Mouse (Mus musculus): ENCODE data around the gene Rd3. TPM values are rescaled to one million over a fixed set of nuclear protein-coding genes. Genes with fewer than 3 reads are reported as not detected.

Rd3 gene
- polyA plus RNA-seq, 1 experiment from 2014 or later = 3.7 TPM

DNA sequence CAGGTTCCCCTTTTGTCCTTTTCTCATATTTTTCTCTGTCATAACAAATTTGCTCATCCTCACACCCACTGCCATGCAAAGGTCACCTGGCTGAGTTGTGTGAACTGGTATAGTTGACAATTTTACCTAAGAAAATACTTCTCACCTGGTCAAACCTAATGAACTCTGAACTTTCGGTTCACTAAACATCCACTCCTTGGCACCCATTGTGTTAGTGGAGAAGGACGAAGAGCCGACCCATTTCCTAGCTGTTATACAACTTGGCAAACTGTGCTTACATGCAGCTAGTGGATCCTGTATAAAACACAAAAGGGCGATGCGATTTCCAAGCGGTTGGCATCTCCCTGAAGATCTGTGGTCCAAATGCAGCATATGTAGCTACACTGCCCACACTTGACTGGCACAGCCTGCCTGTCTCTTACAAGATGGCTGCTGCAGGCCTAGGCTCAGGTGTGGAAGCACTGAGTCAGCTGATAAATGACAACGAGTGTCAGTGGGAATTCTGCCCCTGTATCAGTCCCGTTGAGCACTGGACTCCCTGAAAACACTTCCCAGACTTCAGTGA, 19.5 kb downstream of the Rd3 start:
- no peaks in the 10 kb centered on the region for H3K9me3 ChIP-seq (ENCODE audit: low read length)
- H3K4me2 ChIP-seq (replicated peaks; ENCODE audit: low read depth, low read length) = no peak overlapping the region
- no peaks in the 10 kb centered on the region for H3K4me1 ChIP-seq (ENCODE audit: insufficient read depth, low read depth, low read length)
- TF ChIP-seq CTCF (IDR thresholded peaks at IDR 0.05) (no peak), EP300 (IDR thresholded peaks at IDR 0.05) (no peak)
- no peak overlapping the region for H3K4me3 ChIP-seq (ENCODE audit: low read depth, low read length)
- H3K36me3 ChIP-seq (ENCODE audit: insufficient read depth, low read length) = peaks cover 4% of the 10 kb centered on the region; the same call in 1 of the 2 replicates
- H3K27ac ChIP-seq (ENCODE audit: low read length) = no peak overlapping the region
- no peak for ATAC-seq
- no peaks in the 10 kb centered on the region for H3K27me3 ChIP-seq (replicated peaks; ENCODE audit: insufficient read depth, low read length)
- no peak overlapping the region for H3K9ac ChIP-seq (replicated peaks; ENCODE audit: low read depth)
- no peak for DNase-seq (ENCODE audit: low spot score)
- 88% methylated on average over 8 of the region's 8 CpGs for WGBS

DNA sequence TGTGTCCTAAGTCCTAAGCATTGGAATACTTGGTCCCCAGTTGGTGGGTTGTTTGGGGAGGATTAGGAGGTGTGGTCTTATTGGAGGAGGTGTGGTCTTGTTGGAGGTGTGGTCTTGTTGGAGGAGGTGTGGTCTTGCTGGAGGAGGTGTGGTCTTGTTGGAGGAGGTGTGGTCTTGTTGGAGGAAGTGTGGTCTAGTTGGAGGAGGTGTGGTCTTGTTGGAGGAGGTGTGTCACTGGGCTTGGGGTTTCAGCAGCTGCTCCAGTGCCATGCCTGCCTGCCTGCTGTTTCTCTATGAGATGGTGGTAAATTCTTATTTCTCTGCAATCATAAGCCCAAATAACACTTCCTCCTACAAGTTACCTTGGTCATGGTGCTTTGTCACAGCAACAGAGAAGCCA, 21.9 kb downstream of the Rd3 start:
- H3K9ac ChIP-seq (replicated peaks; ENCODE audit: low read depth) = no peak overlapping the region
- H3K4me3 ChIP-seq (ENCODE audit: low read depth, low read length) = no peak overlapping the region
- H3K27ac ChIP-seq (ENCODE audit: low read length) = no peak overlapping the region
- no peaks in the 10 kb centered on the region for H3K4me1 ChIP-seq (ENCODE audit: insufficient read depth, low read depth, low read length)
- DNase-seq (ENCODE audit: low spot score) (peak; percentile 15), ATAC-seq (no peak)
- TF ChIP-seq EP300 (IDR thresholded peaks at IDR 0.05) (no peak), CTCF (IDR thresholded peaks at IDR 0.05) (no peak)
- no peaks in the 10 kb centered on the region for H3K9me3 ChIP-seq (ENCODE audit: low read length)
- no peak overlapping the region for H3K4me2 ChIP-seq (replicated peaks; ENCODE audit: low read depth, low read length)
- H3K36me3 ChIP-seq (ENCODE audit: insufficient read depth, low read length) = peaks cover 4% of the 10 kb centered on the region; the same call in 1 of the 2 replicates
- no peaks in the 10 kb centered on the region for H3K27me3 ChIP-seq (replicated peaks; ENCODE audit: insufficient read depth, low read length)

Small RNA genes lying within 50 kb of the gene (microRNA-seq; reads per million reads assigned to microRNA genes)
- gene Mir3473c = not detected

Other genes with a start within 250 kb of the Rd3 start
- gene Nek2, start 155.9 kb upstream of the Rd3 start, polyA plus RNA-seq (2015; fragmentation: Nextera tagmentation; extraction: Ambion mirVana) = 4.8 and 5.9 TPM in 2 replicates
- 5.2 and 5.6 TPM in 2 replicates for gene Slc30a1, start 70.6 kb upstream of the Rd3 start, polyA plus RNA-seq (2015; fragmentation: Nextera tagmentation; extraction: Ambion mirVana)
- 27.0 and 27.1 TPM in 2 replicates for gene Traf5, start 115.2 kb downstream of the Rd3 start, polyA plus RNA-seq (2015; fragmentation: Nextera tagmentation; extraction: Ambion mirVana)
- gene Rcor3, start 160.7 kb downstream of the Rd3 start, polyA plus RNA-seq (2015; fragmentation: Nextera tagmentation; extraction: Ambion mirVana) = 26.1 and 27.6 TPM in 2 replicates
- 3.4 and 4.4 TPM in 2 replicates for gene Kcnh1, start 213.4 kb downstream of the Rd3 start, polyA plus RNA-seq (2015; fragmentation: Nextera tagmentation; extraction: Ambion mirVana)